Mouse (Mus musculus) cerebral cortex, adult 2 months (tissue): ENCODE data around the gene Gm21060.

Source experiments
- WGBS: fragments of 180-500 bp; shearing (Covaris S2); methylation state at CpG from one replicate; pipeline ENCODE4 v1.1.7; 2018; 5-methylcytosine and 5-hydroxymethylcytosine counted together

The Gm21060 gene

DNA sequence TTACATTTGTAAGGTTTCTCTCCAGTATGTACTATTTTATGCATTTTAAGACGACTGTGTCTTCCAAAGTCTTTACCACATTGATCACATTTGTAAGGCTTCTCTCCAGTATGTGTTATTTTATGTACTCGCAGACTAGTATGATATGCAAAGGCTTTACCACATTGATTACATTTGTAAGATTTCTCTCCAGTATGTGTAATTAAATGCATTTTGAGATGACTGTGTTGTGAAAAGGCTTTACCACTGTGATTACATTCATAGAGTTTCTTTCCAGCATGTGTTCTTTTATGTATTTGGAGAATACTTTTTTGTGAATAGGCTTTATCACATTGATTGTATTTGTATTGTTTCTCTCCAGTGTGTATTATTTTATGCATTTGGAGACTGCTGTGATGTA is at the start of gene Gm21060:
Gene Gm21060 (minus strand): TSS at position 101 of the 400 bp plus-strand sequence.
- 82% methylated on average over 2 of the region's 2 CpGs for WGBS

DNA sequence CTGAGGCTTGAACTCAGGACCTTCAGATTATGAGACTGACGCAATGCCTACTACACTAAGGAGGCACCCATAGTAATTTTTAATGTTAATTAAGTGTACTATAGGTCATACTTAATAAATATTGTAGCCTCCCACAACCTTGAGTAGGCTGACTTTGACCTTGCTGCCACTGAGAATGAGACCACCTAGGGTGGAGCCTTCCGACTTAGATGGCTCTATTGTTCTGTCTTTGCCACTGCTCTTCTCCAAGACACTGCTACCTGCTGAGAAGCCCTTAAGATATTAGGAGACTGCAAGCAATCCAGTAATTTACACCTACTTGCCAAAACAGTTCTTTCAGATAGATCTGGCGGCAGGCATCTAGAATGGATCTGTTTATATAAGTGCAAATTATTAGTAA is 24.0 kb upstream of the Gm21060 start:
- 83% methylated on average over 3 of the region's 3 CpGs for WGBS

DNA sequence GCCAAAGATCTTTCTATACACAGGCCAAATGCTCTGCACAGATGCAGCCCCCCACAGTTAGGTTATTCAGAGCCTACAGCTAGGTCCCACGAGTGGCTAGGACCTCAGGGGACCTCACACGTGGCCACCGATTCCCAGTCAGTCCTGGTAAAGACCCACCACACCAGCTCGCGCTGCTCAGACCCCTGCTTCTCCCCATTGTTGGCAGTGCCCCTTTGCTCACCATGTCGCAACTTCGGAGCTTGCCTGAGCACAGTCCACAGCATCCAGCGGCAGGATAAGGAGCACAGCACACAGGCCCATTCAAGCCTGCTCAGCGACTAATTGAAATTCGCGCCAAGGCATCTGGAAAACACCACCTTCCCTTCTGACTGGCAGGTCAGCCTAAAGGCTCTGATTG is 16.3 kb upstream of the Gm21060 start:
- 27% methylated on average over 11 of the region's 11 CpGs for WGBS

- WGBS = 93% methylated on average over 10 of the region's 10 CpGs
Observed at GRCm38 (mm10) chr19:61312400-61312799, 15.5 kb upstream of the Gm21060 start.

DNA sequence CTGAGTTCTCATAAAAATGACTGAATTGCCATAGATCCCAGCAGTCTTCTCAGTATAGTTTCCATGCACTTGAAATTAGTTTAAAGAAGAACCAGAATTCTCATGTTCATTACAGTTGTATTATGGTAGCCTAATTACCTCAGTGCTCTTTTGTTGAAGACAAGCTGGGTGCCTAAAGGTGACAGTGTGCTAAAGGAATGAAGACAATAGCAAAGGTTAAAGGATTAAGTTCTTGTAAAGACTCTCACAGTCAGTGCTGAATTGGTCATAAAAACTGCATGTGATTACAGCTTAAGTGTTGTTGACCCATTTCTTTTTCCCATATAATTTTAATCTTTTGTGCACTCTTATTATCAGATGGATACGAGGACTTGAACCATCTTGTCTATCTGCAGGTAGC is 11.2 kb upstream of the Gm21060 start:
- 66% methylated on average over 1 of the region's 1 CpGs for WGBS

GRCm38 (mm10) chr19:61285033-61285432 is 11.8 kb downstream of the Gm21060 start:
- 66% methylated on average over 4 of the region's 4 CpGs for WGBS

GRCm38 (mm10) chr19:61283581-61283980 is 13.3 kb downstream of the Gm21060 start:
- 57% methylated on average over 1 of the region's 1 CpGs for WGBS

DNA sequence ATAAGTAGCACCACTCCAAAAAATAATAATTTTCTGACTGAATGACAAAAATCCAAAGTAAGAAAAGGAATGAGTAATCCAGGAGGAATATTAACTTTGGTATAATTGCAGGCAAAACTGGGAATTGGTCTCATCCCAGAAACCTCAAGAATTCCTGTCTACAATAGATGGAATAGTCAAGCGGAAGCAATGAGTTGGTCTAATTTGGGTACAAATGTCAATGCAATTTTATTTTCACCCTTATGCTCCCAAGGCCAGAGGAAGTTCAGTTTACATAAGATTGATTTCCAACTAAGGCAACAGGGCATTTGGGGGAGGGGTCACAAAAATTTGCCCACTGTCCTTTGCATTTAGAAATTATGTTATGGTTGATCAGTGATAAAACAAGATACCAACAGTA is 21.4 kb downstream of the Gm21060 start:
- 90% methylated on average over 1 of the region's 1 CpGs for WGBS

DNA sequence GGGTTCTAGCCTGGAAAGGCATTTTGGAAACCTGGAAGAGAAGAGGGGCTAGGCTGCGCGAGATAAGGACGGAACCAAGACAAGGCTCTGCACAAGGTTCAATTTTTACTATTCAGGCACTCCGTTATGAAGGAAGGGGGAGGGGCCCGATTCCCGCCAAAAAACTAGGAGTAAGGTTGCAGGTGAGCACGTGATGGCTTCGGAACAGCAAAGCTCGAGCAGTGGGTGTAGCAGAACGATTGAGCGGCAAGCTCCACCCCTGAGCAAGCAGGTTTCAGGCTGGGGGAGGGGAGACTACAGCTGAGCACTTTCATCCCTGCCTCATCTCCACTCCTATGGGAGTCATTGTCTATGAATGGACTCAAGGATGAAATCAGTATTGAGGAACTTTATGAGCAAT is 27.7 kb downstream of the Gm21060 start:
- 41% methylated on average over 11 of the region's 11 CpGs for WGBS

GRCm38 (mm10) chr19:61267141-61267540 is 29.7 kb downstream of the Gm21060 start:
- 22% methylated on average over 7 of the region's 7 CpGs for WGBS

DNA sequence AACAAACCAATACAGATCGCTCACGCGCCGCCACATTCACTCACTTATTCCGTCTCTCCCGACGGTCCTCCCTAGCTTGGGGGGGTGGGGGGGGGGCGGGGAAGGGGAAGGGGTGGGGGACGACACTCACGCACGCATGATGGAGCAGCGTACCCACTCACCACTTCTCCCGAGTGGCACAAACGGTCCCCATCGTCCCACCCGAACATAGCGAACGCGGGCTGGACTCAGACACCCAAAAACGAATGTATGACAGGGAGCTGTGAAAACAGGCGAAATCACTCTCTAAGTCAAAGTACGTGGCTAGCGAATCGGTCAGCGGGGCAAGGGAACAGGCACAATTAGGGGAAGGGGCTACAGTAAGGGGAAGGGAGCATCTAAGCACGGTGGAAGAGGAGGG is 30.2 kb downstream of the Gm21060 start:
- 3% methylated on average over 26 of the region's 26 CpGs for WGBS

GRCm38 (mm10) chr19:61266246-61266615 is 30.6 kb downstream of the Gm21060 start:
- WGBS = 3% methylated on average over 12 of the region's 12 CpGs

DNA sequence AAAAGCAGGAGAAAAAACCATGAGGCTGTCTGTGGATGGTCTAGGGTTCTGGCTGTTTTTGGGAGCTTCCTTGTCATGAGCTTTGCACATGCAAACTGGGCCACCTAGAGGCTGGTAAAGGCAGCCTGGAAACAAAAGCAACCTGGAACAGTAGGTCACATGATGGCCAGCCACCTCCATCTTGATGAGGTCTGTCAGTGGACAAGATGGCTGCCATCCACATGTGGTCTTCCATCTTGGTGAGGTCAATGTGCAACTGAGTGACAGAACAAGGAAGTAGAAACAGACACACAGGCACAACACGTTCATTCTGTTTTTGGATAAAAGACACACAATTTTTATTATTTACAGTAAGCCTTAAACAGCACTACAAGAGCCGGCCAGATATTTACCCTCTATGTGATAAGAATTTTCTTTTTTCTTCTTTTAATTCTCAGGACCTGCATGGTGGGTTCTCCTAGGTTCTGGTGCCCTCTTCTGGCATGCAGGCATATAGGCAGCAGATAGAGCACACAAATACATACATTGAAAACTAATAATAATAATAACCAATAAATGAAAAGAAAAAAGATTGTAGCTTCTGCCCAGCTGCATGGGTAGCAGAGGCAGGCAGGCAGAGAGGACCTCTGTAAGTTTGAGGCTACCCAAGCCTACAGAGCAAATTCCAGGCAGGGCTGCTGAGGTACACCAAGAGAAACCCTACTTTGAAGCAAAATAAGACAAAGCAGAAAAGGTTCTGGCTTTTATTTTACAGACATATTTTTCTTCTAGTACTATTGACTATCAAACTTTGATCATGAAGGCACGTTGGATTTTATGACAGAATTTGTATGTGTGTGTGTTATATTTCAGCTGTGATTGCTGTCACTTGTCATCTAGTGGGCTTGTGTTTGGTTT is 31.3 kb downstream of the Gm21060 start:
- WGBS = 14% methylated on average over 3 of the region's 3 CpGs

- WGBS = 95% methylated on average over 1 of the region's 1 CpGs
Observed at GRCm38 (mm10) chr19:61264227-61264626, 32.6 kb downstream of the Gm21060 start.

DNA sequence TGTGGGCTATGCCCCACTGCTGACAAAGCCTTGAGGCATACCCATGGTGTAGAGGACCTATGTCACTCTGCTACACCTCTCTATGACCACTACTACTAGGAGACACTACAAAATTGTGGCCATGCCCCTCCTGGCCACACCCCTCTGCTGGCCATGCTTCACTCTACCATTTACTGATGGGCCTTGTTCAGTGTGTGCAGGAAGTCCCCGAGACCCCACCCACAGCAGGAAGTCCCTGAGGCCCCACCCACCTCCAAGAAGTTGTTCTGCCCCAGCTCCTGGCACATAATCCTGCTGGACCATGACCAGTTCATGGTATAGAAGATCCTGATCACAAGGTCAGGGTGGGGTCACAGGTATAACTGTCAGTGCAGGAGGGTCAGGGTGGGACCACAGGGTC is 35.6 kb downstream of the Gm21060 start:
- WGBS = 83% methylated on average over 1 of the region's 1 CpGs

DNA sequence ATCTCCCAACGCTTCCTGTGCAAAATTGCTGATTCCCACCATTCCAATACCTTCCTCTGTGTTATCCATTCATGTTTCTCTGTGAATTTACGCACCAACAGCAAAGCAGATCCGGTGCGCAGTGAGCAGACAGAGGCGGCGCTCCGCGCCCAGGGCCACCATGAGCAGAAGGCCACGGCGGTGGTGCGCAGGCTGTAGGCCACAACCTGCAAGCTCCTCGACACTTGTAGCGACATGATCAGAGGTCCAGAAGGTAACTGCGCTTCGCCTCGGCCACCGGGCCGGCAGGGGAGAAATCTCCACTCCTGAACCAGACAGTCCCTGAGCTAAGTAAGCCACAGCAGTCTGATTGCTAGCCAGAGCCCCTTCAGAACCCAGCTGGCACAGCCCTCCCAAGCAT is 39.1 kb downstream of the Gm21060 start:
- 93% methylated on average over 18 of the region's 18 CpGs for WGBS

DNA sequence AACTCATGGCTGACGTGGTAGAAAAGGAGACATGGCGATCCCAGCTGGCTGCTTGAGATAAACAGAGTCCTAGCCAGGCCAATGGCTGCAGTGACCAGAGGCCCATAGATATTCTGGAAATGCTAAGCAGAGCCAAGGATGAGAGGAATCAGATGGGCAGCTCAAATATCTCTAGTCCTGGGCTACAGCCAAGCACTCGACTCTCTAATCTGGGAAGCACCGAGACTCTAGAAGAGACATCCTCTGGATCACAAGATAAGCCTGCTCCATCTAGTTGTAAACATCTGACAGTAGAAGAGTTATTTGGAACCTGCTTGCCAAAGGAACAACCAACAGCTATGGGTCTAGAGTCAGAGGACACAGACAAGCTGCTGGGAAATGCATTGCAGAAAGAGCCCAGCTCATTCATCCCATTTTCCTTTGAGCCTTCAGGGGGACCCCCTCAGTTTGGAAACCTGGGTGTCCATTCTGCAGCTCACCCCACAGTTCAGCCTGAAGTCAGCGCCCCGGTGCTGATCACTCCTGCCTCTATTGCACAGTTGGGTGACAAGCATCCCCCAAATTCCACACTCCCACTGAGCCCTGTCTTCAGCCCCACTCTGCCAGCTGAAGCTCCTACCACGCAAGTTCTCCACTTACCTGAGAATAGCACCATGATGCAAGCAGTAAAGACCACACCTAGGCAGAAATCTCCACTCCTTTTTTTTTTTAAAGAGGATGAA is 40.5 kb downstream of the Gm21060 start:
- WGBS = 95% methylated on average over 7 of the region's 7 CpGs

GRCm38 (mm10) chr19:61247334-61247733 is 49.5 kb downstream of the Gm21060 start:
- 91% methylated on average over 4 of the region's 4 CpGs for WGBS
